Mouse (Mus musculus) E14TG2a.4 (cell line): ENCODE measurements around the gene Trim28.

ENCODE experiments used
- H3K27me3 ChIP-seq: 2 replicates; pipeline ENCODE4 v1.6.1; 2014; ENCODE audit warnings: low read length, control low read depth; ENCODE audit not compliant: insufficient read depth
- H3K36me3 ChIP-seq: 2 replicates; pipeline ENCODE4 v1.6.1; 2014; ENCODE audit warnings: low read length, control low read depth; ENCODE audit not compliant: insufficient read depth
- H3K4me1 ChIP-seq: replicated peaks from 2 replicates; pipeline ENCODE4 v1.6.1; 2014; ENCODE audit warnings: low read depth, low read length, control low read depth
- H3K4me3 ChIP-seq: replicated peaks from 2 replicates; pipeline ENCODE4 v1.5.1; 2014; ENCODE audit warnings: mild to moderate bottlenecking, low read length
- H3K9me3 ChIP-seq: 2 replicates; pipeline ENCODE4 v1.6.1; 2014; ENCODE audit warnings: low read length, control low read depth
- CTCF ChIP-seq: conservative IDR thresholded peaks from 2 replicates; pipeline ENCODE4 v1.5.1; 2014; ENCODE audit warnings: low read length
- NANOG ChIP-seq: IDR thresholded peaks from 2 replicates; pipeline ENCODE4 v1.6.1; 2014; ENCODE audit warnings: borderline replicate concordance, low read length, mixed read lengths
- POU5F1 ChIP-seq: IDR thresholded peaks from 2 replicates; pipeline ENCODE4 v1.6.1; 2014; ENCODE audit warnings: low read length, borderline replicate concordance

The Trim28 gene

GRCm38 (mm10) chr7:12987409-12988189, 11.3 kb upstream of the Trim28 start:
- TF ChIP-seq CTCF = no peak
- Histone ChIP-seq H3K27me3 (no peaks in the 10 kb centered on the region), H3K36me3 (peaks cover 13% of the 10 kb centered on the region), H3K4me1 (peaks cover 22% of the 10 kb centered on the region), H3K4me3 (no peak overlapping the region), H3K9me3 (no peaks in the 10 kb centered on the region)

DNA sequence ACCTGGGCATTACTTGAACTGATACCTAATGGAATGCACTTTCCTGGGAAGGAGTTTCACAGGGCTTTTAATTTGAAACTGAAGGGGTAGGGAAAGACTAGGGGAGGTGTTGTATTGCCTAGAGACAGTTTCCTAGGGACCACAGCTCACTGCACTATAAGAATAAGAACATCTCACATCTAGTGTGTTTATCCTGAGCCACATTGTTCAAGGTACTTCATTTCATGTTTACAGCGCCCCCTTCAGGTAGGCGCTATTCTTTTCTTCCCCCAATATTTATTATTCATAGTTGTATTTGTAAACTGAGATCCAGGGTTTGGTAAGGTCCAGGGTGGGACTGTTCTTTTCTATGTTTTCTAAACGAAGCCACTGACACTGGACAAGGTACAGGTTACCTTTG, 6.7 kb upstream of the Trim28 start:
- H3K36me3 ChIP-seq = no peaks in the 10 kb centered on the region
- H3K27me3 ChIP-seq = no peaks in the 10 kb centered on the region
- no peaks in the 10 kb centered on the region for H3K9me3 ChIP-seq
- no peak overlapping the region for H3K4me3 ChIP-seq
- TF ChIP-seq NANOG = no peak
- no peak for TF ChIP-seq POU5F1
- peak; percentile 90 for TF ChIP-seq CTCF
- H3K4me1 ChIP-seq = peaks cover 17% of the 10 kb centered on the region

GRCm38 (mm10) chr7:12993148-12993547, 5.8 kb upstream of the Trim28 start:
- Histone ChIP-seq H3K36me3 (no peaks in the 10 kb centered on the region), H3K27me3 (no peaks in the 10 kb centered on the region), H3K9me3 (no peaks in the 10 kb centered on the region), H3K4me1 (peaks cover 17% of the 10 kb centered on the region), H3K4me3 (no peak overlapping the region)
- TF ChIP-seq POU5F1 (no peak), NANOG (no peak)

DNA sequence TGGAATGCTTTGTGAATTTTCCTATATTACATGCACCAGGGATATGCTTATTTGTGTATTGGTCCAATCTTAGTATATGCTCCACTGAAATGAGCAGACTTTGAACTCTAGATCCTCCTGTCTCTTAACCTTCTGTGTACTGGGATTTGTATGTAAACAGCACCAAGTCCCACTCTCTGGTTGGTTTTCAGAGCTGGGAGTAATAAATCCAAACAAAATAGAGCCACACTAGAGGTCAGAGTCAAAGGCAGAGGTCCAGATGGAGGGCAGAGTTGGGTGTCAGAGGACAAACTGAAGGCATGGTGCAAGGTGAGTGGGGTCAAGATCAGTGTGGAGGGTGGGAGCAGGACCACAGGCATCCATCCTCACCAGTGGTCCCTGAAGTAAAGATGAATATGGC, 3.1 kb upstream of the Trim28 start:
- H3K27me3 ChIP-seq = no peaks in the 10 kb centered on the region
- no peak overlapping the region for H3K4me3 ChIP-seq
- no peaks in the 10 kb centered on the region for H3K9me3 ChIP-seq
- H3K4me1 ChIP-seq = peaks cover 11% of the 10 kb centered on the region
- no peaks in the 10 kb centered on the region for H3K36me3 ChIP-seq
- TF ChIP-seq NANOG (no peak), POU5F1 (no peak), CTCF (no peak)

GRCm38 (mm10) chr7:12997230-12997629, 1.7 kb upstream of the Trim28 start:
- TF ChIP-seq POU5F1 (no peak), NANOG (no peak), CTCF (no peak)
- H3K4me1 ChIP-seq = peaks cover 11% of the 10 kb centered on the region
- H3K4me3 ChIP-seq = no peak overlapping the region
- H3K27me3 ChIP-seq = no peaks in the 10 kb centered on the region
- no peaks in the 10 kb centered on the region for H3K9me3 ChIP-seq
- H3K36me3 ChIP-seq = no peaks in the 10 kb centered on the region

- Histone ChIP-seq H3K4me3 (no peak within 1 kb of the TSS), H3K9me3 (no peaks in the 10 kb centered on the region), H3K36me3 (no peaks in the 10 kb centered on the region; the same call in 1 of the 2 replicates), H3K27me3 (no peaks in the 10 kb centered on the region), H3K4me1 (peaks cover 11% of the 10 kb centered on the region)
- TF ChIP-seq NANOG = no peak
- TF ChIP-seq CTCF = no peak
- TF ChIP-seq POU5F1 = no peak
Observed at GRCm38 (mm10) chr7:12998053-12998452, 861 bp upstream of the Trim28 start, which contains the start of gene Slc27a5. Gene Slc27a5, minus strand, starts transcription at chr7:12998192.

DNA sequence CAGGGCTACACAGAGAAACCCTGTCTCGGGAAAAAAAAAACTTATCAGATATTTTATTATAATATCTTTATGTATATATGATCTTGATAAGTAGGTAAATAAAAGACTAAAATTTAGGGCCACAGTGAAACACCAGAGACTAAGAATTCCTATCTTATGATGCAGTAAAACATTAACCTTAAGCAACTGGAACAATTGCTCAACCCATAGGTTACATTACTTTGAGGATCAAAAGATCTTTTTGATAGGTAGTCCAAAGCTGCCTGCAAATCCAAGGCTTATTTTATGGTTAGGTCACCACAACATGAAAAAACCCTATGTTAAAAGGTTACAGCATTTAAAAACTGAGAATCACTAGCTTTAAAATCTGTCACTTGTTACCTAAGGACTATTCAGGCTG, 2.7 kb downstream of the Trim28 start:
- no peaks in the 10 kb centered on the region for H3K27me3 ChIP-seq
- peaks cover 26% of the 10 kb centered on the region for H3K36me3 ChIP-seq
- peaks cover 35% of the 10 kb centered on the region for H3K4me1 ChIP-seq
- H3K9me3 ChIP-seq = no peaks in the 10 kb centered on the region
- TF ChIP-seq CTCF (no peak), NANOG (no peak), POU5F1 (no peak)
- no peak overlapping the region for H3K4me3 ChIP-seq

DNA sequence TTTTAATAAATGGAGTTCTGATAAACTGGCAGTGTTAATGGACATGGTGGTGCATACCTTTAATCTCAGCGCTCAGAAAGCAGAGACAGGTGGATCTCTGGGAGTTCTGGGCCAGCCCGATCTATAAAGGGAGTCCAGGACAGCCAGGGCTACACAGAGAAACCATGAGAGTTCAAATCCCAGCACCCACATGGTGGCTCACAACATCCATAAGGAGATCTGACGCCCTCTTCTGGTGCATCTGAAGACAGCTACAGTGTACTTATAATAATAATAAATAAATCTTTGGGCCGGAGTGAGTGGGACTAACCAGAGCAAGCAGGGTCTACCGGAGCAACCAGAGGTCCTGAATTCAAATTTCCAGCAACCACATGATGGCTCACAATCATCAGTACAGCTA, 4.5 kb downstream of the Trim28 start:
- Histone ChIP-seq H3K36me3 (peaks cover 30% of the 10 kb centered on the region), H3K4me1 (peaks cover 40% of the 10 kb centered on the region), H3K27me3 (no peaks in the 10 kb centered on the region), H3K9me3 (no peaks in the 10 kb centered on the region), H3K4me3 (no peak overlapping the region)
- TF ChIP-seq NANOG = no peak
- no peak; the same call in 1 of the 2 replicates for TF ChIP-seq CTCF
- TF ChIP-seq POU5F1 = no peak

- Histone ChIP-seq H3K4me1 (peaks cover 48% of the 10 kb centered on the region), H3K36me3 (peaks cover 30% of the 10 kb centered on the region), H3K4me3 (peak overlapping the region; percentile 85), H3K9me3 (no peaks in the 10 kb centered on the region), H3K27me3 (no peaks in the 10 kb centered on the region)
- TF ChIP-seq POU5F1 (no peak), NANOG (no peak), CTCF (no peak)
Observed at GRCm38 (mm10) chr7:13006011-13006410, 7.1 kb downstream of the Trim28 start.

- Histone ChIP-seq H3K4me3 (peak overlapping the region; percentile 85), H3K4me1 (peaks cover 53% of the 10 kb centered on the region)
Observed at GRCm38 (mm10) chr7:13006531-13006930, 7.6 kb downstream of the Trim28 start.

More at GRCm38 (mm10) chr7:13006531-13006930, 7.6 kb downstream of the Trim28 start:
- Histone ChIP-seq H3K27me3 (no peaks in the 10 kb centered on the region), H3K36me3 (peaks cover 30% of the 10 kb centered on the region), H3K9me3 (no peaks in the 10 kb centered on the region)
- TF ChIP-seq POU5F1 = no peak
- no peak for TF ChIP-seq NANOG
- no peak for TF ChIP-seq CTCF
